Mouse (Mus musculus): ENCODE data around the gene Dll3. TPM values are rescaled to one million over a fixed set of nuclear protein-coding genes. Genes with fewer than 3 reads are reported as not detected.
"Not testable (repeated sequence)": the region's sequence is repeated elsewhere in the genome, so short reads cannot be mapped to it uniquely, and the experiment has no call there.

The Dll3 gene
- polyA plus RNA-seq, 1 experiment from 2014 or later = 0.24 TPM

- no peak overlapping the region for H3K4me2 ChIP-seq (replicated peaks; ENCODE audit: low read depth, low read length)
- no peaks in the 10 kb centered on the region for H3K4me1 ChIP-seq (ENCODE audit: insufficient read depth, low read depth, low read length)
- H3K27me3 ChIP-seq (replicated peaks; ENCODE audit: insufficient read depth, low read length) = no peaks in the 10 kb centered on the region
- H3K36me3 ChIP-seq (ENCODE audit: insufficient read depth, low read length) = no peaks in the 10 kb centered on the region
- H3K9ac ChIP-seq (replicated peaks; ENCODE audit: low read depth) = no peak overlapping the region
- no peak for ATAC-seq
- no peak overlapping the region for H3K27ac ChIP-seq (ENCODE audit: low read length)
- no peak for DNase-seq (ENCODE audit: low spot score)
- WGBS = 80% methylated on average over 17 of the region's 17 CpGs
- TF ChIP-seq CTCF (IDR thresholded peaks at IDR 0.05) (no peak), EP300 (IDR thresholded peaks at IDR 0.05) (no peak)
- H3K9me3 ChIP-seq (ENCODE audit: low read length) = no peaks in the 10 kb centered on the region
- no peak overlapping the region for H3K4me3 ChIP-seq (ENCODE audit: low read depth, low read length)
Measured at GRCm38 (mm10) chr7:28251976-28252375, 50.1 kb downstream of the Dll3 start.

GRCm38 (mm10) chr7:28248957-28249356 is 53.1 kb downstream of the Dll3 start:
- ATAC-seq (no peak), DNase-seq (ENCODE audit: low spot score) (no peak)
- H3K27ac ChIP-seq (ENCODE audit: low read length) = no peak overlapping the region
- H3K4me2 ChIP-seq (replicated peaks; ENCODE audit: low read depth, low read length) = no peak overlapping the region
- no peak overlapping the region for H3K9ac ChIP-seq (replicated peaks; ENCODE audit: low read depth)
- no peaks in the 10 kb centered on the region for H3K9me3 ChIP-seq (ENCODE audit: low read length)
- H3K4me1 ChIP-seq (ENCODE audit: insufficient read depth, low read depth, low read length) = no peaks in the 10 kb centered on the region
- TF ChIP-seq CTCF (IDR thresholded peaks at IDR 0.05) (no peak), EP300 (IDR thresholded peaks at IDR 0.05) (no peak)
- H3K4me3 ChIP-seq (ENCODE audit: low read depth, low read length) = no peak overlapping the region
- 80% methylated on average over 3 of the region's 3 CpGs for WGBS
- no peaks in the 10 kb centered on the region for H3K27me3 ChIP-seq (replicated peaks; ENCODE audit: insufficient read depth, low read length)
- no peaks in the 10 kb centered on the region for H3K36me3 ChIP-seq (ENCODE audit: insufficient read depth, low read length)

- not testable (repeated sequence) for H3K27me3 ChIP-seq (replicated peaks; ENCODE audit: insufficient read depth, low read length); DNase-seq (ENCODE audit: low spot score); ATAC-seq; H3K4me3 ChIP-seq (ENCODE audit: low read depth, low read length); H3K9me3 ChIP-seq (ENCODE audit: low read length); H3K36me3 ChIP-seq (ENCODE audit: insufficient read depth, low read length); H3K4me1 ChIP-seq (ENCODE audit: insufficient read depth, low read depth, low read length); H3K9ac ChIP-seq (replicated peaks; ENCODE audit: low read depth); H3K27ac ChIP-seq (ENCODE audit: low read length); H3K4me2 ChIP-seq (replicated peaks; ENCODE audit: low read depth, low read length)
- 56% methylated on average over 2 of the region's 2 CpGs for WGBS
Measured at GRCm38 (mm10) chr7:28243943-28244342, 58.1 kb downstream of the Dll3 start.

Other genes with a start within 250 kb of the Dll3 start
- 1.9 and 2.2 TPM in 2 replicates for gene Fcgbp, start 231.0 kb downstream of the Dll3 start, polyA plus RNA-seq (2015; fragmentation: Nextera tagmentation; extraction: Ambion mirVana)
- gene 9530053A07Rik, start 172.8 kb downstream of the Dll3 start, polyA plus RNA-seq (2015; fragmentation: Nextera tagmentation; extraction: Ambion mirVana) = 0.50 and 0.51 TPM in 2 replicates
- 36.1 and 37.2 TPM in 2 replicates for gene Fbl, start 132.5 kb downstream of the Dll3 start, polyA plus RNA-seq (2015; fragmentation: Nextera tagmentation; extraction: Ambion mirVana)
- gene Dyrk1b, start 122.8 kb downstream of the Dll3 start, polyA plus RNA-seq (2015; fragmentation: Nextera tagmentation; extraction: Ambion mirVana) = 11.6 and 12.2 TPM in 2 replicates
- gene Eid2, start 34.4 kb downstream of the Dll3 start, polyA plus RNA-seq (2015; fragmentation: Nextera tagmentation; extraction: Ambion mirVana) = 3.0 and 4.3 TPM in 2 replicates
- 12.1 and 12.9 TPM in 2 replicates for gene Eid2b, start 24.5 kb downstream of the Dll3 start, polyA plus RNA-seq (2015; fragmentation: Nextera tagmentation; extraction: Ambion mirVana)
- 0.10 and 0.18 TPM in 2 replicates for gene Selenov, start 11.1 kb downstream of the Dll3 start, polyA plus RNA-seq (2015; fragmentation: Nextera tagmentation; extraction: Ambion mirVana)
- 51.8 and 54.8 TPM in 2 replicates for gene Timm50, start 9.8 kb upstream of the Dll3 start, polyA plus RNA-seq (2015; fragmentation: Nextera tagmentation; extraction: Ambion mirVana)
- gene Supt5, start 36.5 kb upstream of the Dll3 start, polyA plus RNA-seq (2015; fragmentation: Nextera tagmentation; extraction: Ambion mirVana) = 39.7 and 41.0 TPM in 2 replicates
- gene Rps16, start 48.4 kb upstream of the Dll3 start, polyA plus RNA-seq (2015; fragmentation: Nextera tagmentation; extraction: Ambion mirVana) = 623 and 695 TPM in 2 replicates
- 22.4 and 26.7 TPM in 2 replicates for gene Plekhg2, start 70.4 kb upstream of the Dll3 start, polyA plus RNA-seq (2015; fragmentation: Nextera tagmentation; extraction: Ambion mirVana)
- gene Zfp36, start 78.0 kb upstream of the Dll3 start, polyA plus RNA-seq (2015; fragmentation: Nextera tagmentation; extraction: Ambion mirVana) = 48.3 and 55.7 TPM in 2 replicates
- 29.9 and 30.2 TPM in 2 replicates for gene Med29, start 90.5 kb upstream of the Dll3 start, polyA plus RNA-seq (2015; fragmentation: Nextera tagmentation; extraction: Ambion mirVana)
- gene Paf1, start 90.7 kb upstream of the Dll3 start, polyA plus RNA-seq (2015; fragmentation: Nextera tagmentation; extraction: Ambion mirVana) = 49.1 and 55.0 TPM in 2 replicates
- 81.0 and 83.1 TPM in 2 replicates for gene Gmfg, start 135.2 kb upstream of the Dll3 start, polyA plus RNA-seq (2015; fragmentation: Nextera tagmentation; extraction: Ambion mirVana)
- 0.97 and 1.4 TPM in 2 replicates for gene Lrfn1, start 149.7 kb upstream of the Dll3 start, polyA plus RNA-seq (2015; fragmentation: Nextera tagmentation; extraction: Ambion mirVana)
- not detected in 2 replicates for gene Ifnl2, start 208.2 kb upstream of the Dll3 start, polyA plus RNA-seq (2015; fragmentation: Nextera tagmentation; extraction: Ambion mirVana)
- not detected in 2 replicates for gene Ifnl3, start 220.6 kb upstream of the Dll3 start, polyA plus RNA-seq (2015; fragmentation: Nextera tagmentation; extraction: Ambion mirVana)
- not detected in 2 replicates for gene Sycn, start 238.6 kb upstream of the Dll3 start, polyA plus RNA-seq (2015; fragmentation: Nextera tagmentation; extraction: Ambion mirVana)
- gene Nccrp1, start 245.0 kb upstream of the Dll3 start, polyA plus RNA-seq (2015; fragmentation: Nextera tagmentation; extraction: Ambion mirVana) = not detected in 2 replicates